Mouse (Mus musculus) left cerebral cortex, postnatal 14 days (tissue): Measurements from ENCODE around the gene Hsd3b7. TPM values are rescaled to one million over a fixed set of nuclear protein-coding genes. Genes with fewer than 3 reads are reported as not detected.

Source experiments
- DNase-seq, 2 experiments: peaks; one replicate each; pipeline ENCODE4 v3.0.0; 2021 to 2022; ENCODE audit warnings: low spot score in 2 of 2, mixed read lengths in 1 of 2
- intact Hi-C: fragments of 180-260 bp; cut with DNase I; formaldehyde crosslinking; loops from one replicate; pipeline ENCODE4 v1.15.1; 2025
- total RNA-seq, 2 experiments: library from RNA; stranded (reverse); gene quantifications; 2 replicates each; pipeline ENCODE4 v1.2.3; 2021

Hsd3b7 gene
- total RNA-seq, 2 experiments from 2014 or later: 4.8 to 6.0 TPM

DNA sequence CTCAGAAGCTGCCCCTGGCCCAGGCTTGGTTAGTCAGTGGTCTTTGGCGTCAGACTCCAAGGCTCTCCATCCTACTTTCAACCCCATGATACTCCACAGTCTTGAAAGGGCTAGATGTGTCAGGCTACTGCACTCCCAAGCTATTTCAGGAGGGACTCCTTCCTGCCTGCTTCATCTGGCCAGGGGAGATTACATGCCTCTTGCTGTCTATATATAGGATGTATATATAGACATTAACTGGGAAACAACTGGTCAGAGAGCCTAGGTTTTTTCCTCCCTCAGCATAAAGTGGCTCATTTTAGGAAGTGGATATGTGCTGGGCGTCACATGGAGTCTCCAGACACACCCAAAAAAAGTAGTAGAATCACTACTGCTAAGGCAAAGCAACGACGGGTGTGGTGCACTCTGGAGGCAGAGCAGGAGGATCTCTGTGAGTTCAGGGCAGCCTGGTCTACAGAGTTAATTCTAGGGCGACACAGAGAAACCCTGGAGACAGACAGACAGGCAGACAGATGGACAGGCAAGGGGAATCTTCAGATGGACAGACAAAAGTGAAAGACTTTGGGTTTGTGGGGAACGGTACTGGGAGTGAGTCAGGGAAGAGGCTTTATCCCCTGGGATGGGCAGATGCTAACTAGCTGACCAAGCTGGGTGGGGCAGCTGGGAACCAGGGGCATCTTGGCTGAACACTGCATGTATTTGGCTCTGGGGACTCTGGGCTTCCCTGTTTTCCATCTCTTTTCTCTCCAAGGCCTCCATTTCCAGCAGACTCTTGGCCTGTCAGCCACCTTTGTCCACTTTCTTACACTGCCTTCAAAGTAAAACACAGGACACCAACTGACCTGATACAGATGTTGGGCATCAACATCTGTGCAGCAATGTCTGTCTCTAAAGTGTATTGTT is 49.8 kb downstream of the Hsd3b7 start:
- intact Hi-C loops: no loop called here
- DNase-seq: no peak

DNA sequence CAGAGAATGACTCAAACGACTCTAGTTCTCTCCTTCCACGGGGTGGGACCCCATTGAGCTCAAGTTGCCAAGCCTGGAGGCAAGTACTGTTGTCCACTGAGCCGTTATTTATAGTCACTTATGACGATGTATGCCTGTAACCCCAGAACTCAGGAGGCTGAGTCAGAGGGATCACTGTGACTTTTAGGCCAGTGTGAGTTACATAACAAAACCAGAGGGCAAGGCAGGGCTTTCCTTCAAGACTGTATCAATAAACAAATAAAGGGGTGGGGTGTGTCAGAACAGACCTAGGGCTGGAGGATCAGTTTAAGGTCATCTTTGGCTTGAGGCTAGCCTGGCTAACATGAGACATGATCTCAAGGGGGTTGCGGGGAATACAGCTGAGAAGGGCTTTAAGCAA is 50.5 kb downstream of the Hsd3b7 start:
- DNase-seq: no peak
- intact Hi-C loops: no loop called here

Other genes starting within 250 kb of the Hsd3b7 start
- 1 to 10 TPM; 2.3 to 3.2 TPM for gene Tmem265, start 239.2 kb upstream of the Hsd3b7 start, total RNA-seq
- gene Phkg2, start 227.3 kb upstream of the Hsd3b7 start, total RNA-seq: 10 to 100 TPM; 71.5 to 75.9 TPM
- gene Ccdc189, start 212.0 kb upstream of the Hsd3b7 start, total RNA-seq: 10 to 100 TPM in 1 of 2 experiments, 1 to 10 TPM in 1; 9.5 to 11.3 TPM
- 10 to 100 TPM; 69.5 to 74.7 TPM for gene Rnf40, start 211.8 kb upstream of the Hsd3b7 start, total RNA-seq
- gene Zfp629, start 184.8 kb upstream of the Hsd3b7 start, total RNA-seq: 10 to 100 TPM; 24.1 to 25.7 TPM
- 10 to 100 TPM; 37.8 to 45.7 TPM for gene Bcl7c, start 91.7 kb upstream of the Hsd3b7 start, total RNA-seq
- gene Ctf1, start 87.9 kb upstream of the Hsd3b7 start, total RNA-seq: 1 to 10 TPM; 2.3 to 2.7 TPM
- gene Ctf2, start 68.4 kb upstream of the Hsd3b7 start, total RNA-seq: not detected
- 10 to 100 TPM; 89.1 to 89.8 TPM for gene Fbxl19, start 56.1 kb upstream of the Hsd3b7 start, total RNA-seq
- gene Orai3, start 30.8 kb upstream of the Hsd3b7 start, total RNA-seq: 10 to 100 TPM; 19.8 to 22.5 TPM
- gene Setd1a, start 23.9 kb upstream of the Hsd3b7 start, total RNA-seq: 10 to 100 TPM; 43.3 to 44.9 TPM
- 1 to 10 TPM; 1.7 TPM for gene Gm49388, start 15.0 kb upstream of the Hsd3b7 start, total RNA-seq
- 10 to 100 TPM; 50.3 to 55.3 TPM for gene Stx4a, start 23.7 kb downstream of the Hsd3b7 start, total RNA-seq
- gene Stx1b, start 23.9 kb downstream of the Hsd3b7 start, total RNA-seq: 100 to 1,000 TPM; 401 to 404 TPM
- 10 to 100 TPM; 25.0 to 25.6 TPM for gene Zfp646, start 75.6 kb downstream of the Hsd3b7 start, total RNA-seq
- gene Zfp668, start 76.2 kb downstream of the Hsd3b7 start, total RNA-seq: 10 to 100 TPM; 22.0 to 22.6 TPM
- gene Prss53, start 90.4 kb downstream of the Hsd3b7 start, total RNA-seq: 1 to 10 TPM; 1.3 TPM
- gene Gm21974, start 94.8 kb downstream of the Hsd3b7 start, total RNA-seq: not detected
- gene Vkorc1, start 95.0 kb downstream of the Hsd3b7 start, total RNA-seq: 10 to 100 TPM; 21.9 to 25.5 TPM
- gene Bckdk, start 103.5 kb downstream of the Hsd3b7 start, total RNA-seq: 10 to 100 TPM; 36.8 to 45.1 TPM
- gene Kat8, start 111.9 kb downstream of the Hsd3b7 start, total RNA-seq: 10 to 100 TPM; 26.0 to 30.0 TPM
- under 1 TPM in 1 of 2 experiments, not detected in 1; 0.89 TPM for gene Prss8, start 129.5 kb downstream of the Hsd3b7 start, total RNA-seq
- 10 to 100 TPM in 1 of 2 experiments, 1 to 10 TPM in 1; 9.8 to 10.3 TPM for gene Prss36, start 146.1 kb downstream of the Hsd3b7 start, total RNA-seq
- gene Fus, start 166.9 kb downstream of the Hsd3b7 start, total RNA-seq: 100 to 1,000 TPM; 313 to 324 TPM
- 1 to 10 TPM; 2.2 to 3.7 TPM for gene Pycard, start 193.3 kb downstream of the Hsd3b7 start, total RNA-seq
- under 1 TPM; 0.64 to 0.97 TPM for gene Trim72, start 203.3 kb downstream of the Hsd3b7 start, total RNA-seq